Mouse (Mus musculus) testis, postnatal 10 days (tissue): ENCODE data around the gene 4933411K16Rik.
"Not testable (repeated sequence)": the region's sequence is repeated elsewhere in the genome, so short reads cannot be mapped to it uniquely, and the experiment has no call there.

Experiments
- DNase-seq: peaks from one replicate; pipeline ENCODE4 v3.0.0; 2021; ENCODE audit warnings: low spot score

Gene 4933411K16Rik

DNA sequence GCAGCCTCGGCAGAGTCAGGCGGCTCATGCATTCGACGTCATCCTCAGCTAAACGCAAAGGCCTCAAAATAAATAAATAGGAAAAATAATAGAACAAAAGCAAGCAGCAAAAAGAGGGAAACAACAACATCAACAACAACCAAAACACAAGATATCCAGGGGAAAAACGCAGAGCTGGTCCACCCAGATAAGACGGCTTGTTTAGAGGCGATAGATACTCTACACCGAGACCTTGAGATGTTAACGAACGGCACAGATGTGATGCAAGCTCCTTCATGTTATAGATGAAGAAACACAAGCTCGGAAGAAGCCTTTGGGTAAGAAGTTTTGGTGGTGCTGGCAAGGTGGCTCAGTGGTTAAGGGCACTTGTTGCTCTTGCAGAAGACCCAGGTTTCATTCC lies 27.0 kb downstream of the 4933411K16Rik start:
- no peak for DNase-seq

DNA sequence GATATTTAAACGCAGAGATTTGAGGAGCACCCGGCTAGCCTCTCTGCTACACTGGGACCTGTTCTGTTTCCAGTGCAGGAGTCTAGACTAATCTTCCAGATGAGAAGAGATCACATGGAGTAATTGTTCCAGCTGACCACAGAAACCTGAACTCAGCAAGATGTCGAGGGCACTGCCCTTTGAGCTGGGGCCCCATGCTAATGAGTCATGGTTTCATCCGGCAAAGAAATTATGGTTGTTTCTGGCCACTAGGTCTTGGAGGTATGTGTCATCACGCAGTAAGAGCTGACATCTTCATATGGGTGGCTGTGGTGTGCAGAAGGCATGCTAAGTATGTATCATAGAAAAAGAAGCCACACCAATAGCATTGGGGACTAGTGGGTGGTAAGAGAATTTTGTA lies 27.9 kb downstream of the 4933411K16Rik start:
- no peak for DNase-seq

DNA sequence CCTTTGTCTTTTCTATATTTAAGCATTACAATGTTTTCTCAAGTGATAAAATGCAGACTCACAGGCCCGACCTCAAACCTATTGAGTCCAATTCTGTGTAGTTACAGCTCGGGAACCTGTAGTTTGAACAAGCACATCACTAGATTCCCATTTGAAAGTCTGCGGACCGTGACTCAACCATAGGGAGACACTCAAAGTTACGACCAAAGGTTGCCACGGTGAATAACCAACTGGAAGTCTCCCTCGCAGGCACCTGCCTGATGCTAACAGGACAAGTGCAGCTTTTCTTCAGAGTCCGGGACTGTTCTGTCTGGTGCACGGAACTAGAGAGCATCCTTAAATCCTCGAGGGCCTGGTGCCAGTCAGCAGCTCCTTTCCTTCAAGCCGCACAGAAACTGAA lies 28.4 kb downstream of the 4933411K16Rik start:
- no peak for DNase-seq

DNA sequence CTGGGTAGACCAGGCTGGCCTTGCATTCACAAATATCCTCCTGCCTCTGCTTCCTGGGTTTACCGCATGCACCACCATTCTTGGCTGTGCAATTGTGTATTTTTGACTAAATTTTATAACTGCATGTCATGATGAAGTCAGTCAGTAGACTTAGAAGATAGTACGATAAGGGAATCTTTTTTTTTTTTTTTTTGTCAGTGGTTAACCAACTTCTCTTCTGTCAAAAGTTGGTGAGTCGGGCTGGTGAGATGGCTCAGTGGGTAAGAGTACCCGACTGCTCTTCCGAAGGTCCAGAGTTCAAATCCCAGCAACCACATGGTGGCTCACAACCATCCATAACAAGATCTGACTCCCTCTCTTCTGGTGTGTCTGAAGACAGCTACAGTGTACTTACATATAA lies 29.6 kb downstream of the 4933411K16Rik start:
- DNase-seq: not testable (repeated sequence)

DNA sequence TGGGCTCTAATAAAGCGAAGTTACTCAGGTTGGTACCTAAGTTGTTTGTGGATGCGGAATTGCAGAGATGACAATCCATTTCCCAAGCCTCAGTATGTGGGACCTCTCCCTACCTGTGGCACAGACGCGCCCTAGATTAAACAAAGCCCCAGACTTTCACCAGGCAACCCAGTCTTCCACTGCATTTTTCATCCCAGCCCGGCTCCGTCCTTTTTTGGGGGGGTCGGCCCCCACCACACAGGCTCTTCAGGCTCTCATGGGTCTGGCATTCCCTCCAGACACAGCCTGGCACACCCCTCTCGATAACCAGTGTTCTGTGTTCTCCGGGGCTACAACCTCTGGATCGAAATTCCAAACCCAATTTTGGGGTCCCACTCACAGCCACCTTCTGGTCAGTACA lies 33.6 kb downstream of the 4933411K16Rik start:
- no peak for DNase-seq

DNA sequence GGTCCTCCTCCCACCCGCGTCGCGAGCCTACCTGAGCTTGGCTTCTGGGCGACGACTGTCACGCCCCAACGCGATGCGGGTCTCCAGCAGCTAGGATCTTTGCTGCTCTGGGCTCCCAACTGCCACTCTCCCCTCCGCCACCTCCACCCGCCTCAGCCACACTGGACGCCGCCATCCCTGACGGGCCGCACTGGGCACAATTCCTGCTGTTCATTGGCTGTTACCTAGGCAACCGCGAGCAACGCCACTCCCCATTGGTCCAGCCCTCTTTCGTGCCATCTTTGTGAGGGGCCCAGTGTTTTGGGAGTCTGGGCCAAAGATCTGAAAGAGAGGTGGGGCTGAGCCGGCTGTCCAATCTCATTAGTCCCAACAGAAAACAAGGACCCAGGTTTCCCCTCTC lies 34.1 kb downstream of the 4933411K16Rik start, which contains the start of gene Morn4:
Gene Morn4, minus strand, starts transcription at position 192 of the 400 bp plus-strand sequence.
- peak; percentile 92 for DNase-seq

DNA sequence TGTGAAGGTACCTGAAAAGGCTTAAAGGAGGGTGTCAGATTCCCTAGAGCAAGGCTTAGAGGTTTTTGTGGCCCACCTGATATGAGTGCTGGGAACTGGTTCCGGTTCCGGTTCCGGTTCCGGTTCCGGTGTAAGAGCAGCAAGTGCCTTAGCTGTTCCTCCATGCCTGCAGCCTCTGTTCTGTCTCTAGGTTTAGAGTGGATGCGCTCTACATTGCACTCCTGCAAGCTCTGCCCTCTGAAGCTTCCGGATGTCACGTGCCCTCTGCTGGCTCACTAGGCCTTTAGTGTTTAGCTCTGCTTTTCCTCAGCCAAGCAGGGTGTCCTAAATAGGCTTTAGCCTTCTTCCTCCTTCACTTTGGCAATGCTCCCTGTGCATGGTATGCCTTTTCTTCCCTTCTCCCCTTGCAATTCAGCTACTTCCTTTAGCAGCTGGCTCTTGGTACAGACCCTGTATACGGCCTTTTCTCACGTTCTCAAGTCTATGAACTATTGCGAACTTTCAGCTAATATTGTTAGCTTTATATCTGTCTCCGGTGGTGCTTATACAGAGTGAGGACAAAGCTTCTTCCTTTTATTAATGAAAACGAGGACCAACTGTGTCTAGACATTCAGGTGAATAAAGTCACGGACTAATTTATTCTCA lies 37.2 kb downstream of the 4933411K16Rik start:
- DNase-seq: peak; percentile 63

DNA sequence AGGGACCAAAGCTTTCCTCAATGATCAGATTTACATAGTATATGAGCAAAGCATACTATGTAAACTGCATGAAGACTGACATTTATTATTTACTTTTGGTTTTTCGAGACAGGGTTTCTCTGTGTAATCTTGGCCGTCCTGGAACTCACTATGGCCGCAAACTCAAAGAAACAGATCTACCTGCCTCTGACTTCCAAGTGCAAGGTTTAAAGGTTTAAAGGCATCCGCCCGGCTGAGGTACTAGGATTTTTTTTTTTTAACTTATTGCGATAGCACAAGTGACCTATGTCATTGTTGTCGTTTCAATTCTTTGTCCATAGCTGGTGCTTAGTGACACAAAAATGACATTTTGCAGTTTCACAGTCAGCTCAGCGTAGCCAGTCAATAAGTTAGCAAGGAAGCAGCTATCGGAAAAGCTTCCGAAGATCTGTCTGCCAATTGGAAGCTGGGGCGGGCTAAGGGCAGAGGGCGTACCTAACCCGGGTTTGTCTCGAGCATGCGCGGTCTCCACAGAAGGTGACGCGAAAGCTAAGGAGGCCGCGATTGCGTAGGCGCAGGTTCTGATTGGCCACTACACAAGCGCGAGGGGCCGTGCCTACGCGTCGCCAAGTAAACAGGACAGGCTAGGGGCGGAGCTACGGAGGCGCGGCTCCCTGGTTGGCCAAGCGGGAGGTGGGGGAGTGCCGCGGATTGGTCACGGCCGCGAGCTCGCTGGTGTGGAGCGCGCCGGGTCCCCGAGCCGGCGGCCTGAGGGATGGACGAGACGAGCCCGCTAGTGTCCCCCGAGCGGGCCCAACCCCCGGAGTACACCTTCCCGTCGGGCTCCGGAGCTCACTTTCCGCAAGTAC lies 37.9 kb downstream of the 4933411K16Rik start, which contains the start of gene Pi4k2a:
Gene Pi4k2a, plus strand, starts transcription at position 723 of the 848 bp plus-strand sequence.
- DNase-seq: peak; percentile 98

DNA sequence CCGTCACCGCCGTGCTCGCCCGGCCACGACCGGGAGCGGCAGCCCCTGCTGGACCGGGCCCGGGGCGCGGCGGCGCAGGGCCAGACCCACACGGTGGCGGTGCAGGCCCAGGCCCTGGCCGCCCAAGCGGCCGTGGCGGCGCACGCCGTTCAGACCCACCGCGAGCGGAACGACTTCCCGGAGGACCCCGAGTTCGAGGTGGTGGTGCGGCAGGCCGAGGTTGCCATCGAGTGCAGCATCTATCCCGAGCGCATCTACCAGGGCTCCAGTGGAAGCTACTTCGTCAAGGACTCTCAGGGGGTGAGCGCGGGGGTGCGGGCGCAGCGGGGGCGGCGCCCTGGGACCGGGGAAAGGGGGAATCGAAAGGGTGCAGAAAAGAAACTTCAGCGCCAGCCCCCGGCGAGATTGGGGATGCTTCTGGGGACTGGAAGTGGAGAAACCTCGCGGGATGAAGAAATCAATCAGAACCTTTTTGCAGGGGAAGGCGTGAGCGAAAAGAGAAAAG lies 38.6 kb downstream of the 4933411K16Rik start:
- peak; percentile 64 for DNase-seq

DNA sequence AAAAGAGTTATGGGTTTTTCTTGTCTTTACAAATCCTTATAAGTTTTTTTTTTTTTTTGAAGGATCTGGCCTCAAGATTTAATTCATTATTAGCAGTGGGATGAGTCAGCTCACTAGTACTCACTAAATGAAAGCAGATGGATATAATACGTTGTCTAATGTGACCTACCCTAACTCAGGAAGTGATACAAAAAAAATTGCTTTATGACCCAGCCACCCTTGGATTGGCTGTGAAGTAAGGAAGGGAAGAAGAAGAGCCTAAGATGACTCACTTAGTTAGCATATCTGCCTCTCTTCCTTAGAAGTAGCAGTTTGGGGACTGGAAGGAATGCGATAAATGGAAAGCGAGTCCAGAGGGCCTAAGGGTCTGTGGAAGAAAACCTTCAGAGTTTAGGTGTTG lies 47.4 kb downstream of the 4933411K16Rik start:
- no peak for DNase-seq
